Mouse (Mus musculus) gastrocnemius, postnatal 25 days (tissue): ENCODE results near the gene Luc7l3. TPM values are rescaled to one million over a fixed set of nuclear protein-coding genes. Genes with fewer than 3 reads are reported as not detected.
"Not testable (repeated sequence)": the region's sequence is repeated elsewhere in the genome, so short reads cannot be mapped to it uniquely, and the experiment has no call there.

Experiments
- DNase-seq: peaks from one replicate; pipeline ENCODE4 v3.0.0; 2022
- total RNA-seq, 2 experiments: library from RNA; stranded (reverse); gene quantifications; 1 replicate in 1 of 2; 2 replicates in 1 of 2; pipeline ENCODE4 v1.2.3; 2021

The Luc7l3 gene
- total RNA-seq, 2 experiments from 2014 or later, result 33.9 to 36.3 TPM

DNA sequence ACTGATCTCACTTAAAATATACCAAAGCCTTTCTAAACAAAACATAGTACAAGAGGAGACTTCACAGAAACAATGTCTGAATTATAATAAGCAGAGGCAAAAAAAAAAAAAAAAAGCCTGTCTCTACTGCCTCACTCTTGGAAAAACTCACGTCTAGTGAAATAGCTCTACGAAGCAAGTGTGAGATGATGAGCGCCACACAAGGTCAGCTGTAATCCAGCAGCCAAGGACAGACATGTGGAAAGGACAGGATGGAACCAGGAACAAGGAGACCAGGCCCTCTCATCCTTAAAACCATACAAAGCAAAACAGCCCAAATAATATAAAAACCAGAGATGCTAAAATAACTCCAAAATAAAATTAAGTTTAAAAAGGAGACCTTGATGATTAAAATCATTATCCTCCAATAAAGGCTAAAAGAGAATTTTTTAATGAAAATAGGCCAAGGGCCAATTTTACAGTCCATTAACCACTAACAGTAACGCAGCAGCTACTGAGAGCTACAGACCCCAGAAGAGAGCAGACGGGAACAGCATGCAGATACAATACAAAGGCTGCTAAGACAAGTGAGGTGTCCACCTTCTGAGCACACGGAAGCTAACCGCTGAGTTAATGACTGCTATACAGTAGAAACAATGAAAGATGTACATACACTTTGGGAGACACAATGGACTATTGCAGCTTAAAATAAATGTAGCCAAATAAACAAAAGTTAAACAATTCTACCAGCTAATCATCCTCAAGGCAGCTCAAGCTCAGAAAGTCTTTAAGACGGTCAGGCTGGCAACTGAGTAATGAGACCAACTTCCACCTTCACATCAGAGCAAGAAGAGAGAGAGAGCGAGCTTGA lies 26.6 kb downstream of the Luc7l3 start:
- DNase-seq, result no peak

DNA sequence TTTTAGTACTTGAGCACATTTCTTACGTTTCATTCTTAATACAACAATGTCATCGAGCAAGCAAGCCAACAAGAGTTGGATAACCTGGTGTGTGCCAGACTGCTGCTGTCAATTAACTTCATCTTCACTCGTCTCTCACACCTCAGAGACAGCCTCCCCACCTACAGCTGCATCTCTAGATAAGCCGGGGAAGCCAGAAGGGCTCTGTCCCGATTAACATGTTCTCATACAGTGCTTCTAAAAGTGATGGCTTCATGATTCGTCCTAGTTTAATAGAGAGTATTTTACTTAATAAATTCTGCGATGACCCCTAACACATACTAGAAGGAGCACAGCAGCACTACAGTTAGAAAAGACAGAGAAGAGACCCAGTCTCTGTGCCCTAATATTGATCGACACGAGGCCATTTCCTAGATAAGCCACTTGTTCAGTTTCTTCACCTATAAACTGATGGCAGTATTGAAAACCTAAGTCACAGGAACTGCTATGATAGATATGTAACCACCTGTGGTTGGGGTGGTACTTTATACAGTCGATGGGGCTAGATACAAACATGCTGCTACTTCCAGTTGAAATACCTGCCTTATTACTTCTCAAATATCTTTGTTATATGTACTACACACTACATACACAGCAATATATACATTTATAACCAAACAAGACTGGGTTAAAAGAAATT lies 31.6 kb downstream of the Luc7l3 start:
- DNase-seq, result no peak

DNA sequence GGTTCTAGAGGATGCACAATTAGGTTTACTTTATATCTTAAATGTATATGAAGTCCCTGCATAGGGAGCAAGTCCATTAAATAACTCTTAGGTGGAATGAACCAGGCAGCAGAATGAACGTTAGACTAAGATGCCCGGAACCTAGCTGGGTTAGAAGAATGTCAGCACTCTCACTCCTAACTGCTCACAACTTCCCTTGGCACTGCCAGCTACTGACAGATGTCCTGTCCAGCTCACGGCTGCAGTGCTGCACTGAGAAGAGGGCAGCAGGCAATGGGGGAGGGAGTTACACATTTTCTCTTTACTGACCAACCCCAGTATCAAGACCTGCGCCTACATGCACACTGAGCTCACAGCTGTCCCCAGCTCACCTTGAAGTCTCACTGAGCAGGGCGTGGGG lies 34.7 kb downstream of the Luc7l3 start:
- no peak for DNase-seq

DNA sequence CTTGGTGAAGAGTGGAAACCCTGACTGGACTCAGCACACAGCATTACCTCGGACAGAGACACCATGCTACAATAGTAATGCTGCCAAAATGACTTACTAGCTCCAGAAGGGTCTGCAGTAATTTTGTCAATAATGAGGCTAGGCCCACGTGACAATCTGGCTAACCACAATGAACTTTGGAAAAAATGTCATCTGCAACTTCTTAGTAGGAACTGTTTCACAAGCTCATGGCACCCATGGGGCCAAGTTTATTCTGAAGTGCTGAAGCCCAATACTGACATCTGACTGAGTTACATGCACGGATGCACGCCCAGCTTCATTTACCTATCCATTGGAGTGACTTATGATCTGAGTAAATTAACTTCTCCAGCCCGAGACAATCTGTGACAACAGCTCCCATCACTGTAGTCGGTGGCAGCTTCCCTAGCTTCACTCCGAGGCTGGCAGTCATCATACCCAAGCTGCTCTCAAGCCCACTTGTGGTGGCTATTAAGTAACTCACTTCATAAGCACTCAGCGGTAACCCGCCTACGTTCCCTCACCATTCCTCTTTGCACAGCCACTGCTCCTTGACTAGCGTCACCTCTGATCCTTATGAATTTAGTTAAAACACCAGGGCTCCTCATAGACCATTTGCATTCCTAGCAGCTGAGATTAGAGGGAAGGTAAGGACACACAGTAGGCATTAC lies 35.8 kb downstream of the Luc7l3 start:
- no peak for DNase-seq

DNA sequence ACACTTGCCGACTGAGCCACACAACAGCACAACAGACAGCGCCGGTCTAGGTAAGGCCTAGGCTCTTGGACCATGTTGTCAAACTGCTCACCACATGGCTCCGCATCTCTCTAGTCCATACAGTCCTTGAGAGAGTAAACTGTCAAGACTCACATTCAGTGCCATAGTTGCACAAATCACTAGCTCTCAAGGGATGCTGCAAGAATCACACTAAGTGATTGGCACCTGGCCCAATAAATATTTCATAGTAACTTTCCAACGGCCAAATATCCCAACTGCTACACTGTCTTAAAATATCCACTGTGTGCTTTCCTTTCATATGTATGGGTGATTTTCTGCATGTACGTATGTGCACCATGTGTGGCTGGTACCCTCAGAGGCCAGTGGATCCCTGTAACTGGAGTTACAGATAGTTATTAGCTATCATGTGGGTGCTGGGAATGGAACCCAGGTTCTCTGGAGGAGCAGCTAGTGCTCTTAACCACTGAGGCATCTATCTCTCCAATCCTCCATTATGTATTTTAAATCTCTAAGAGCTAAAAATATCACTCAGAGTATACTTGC lies 38.2 kb downstream of the Luc7l3 start:
- DNase-seq, result no peak

DNA sequence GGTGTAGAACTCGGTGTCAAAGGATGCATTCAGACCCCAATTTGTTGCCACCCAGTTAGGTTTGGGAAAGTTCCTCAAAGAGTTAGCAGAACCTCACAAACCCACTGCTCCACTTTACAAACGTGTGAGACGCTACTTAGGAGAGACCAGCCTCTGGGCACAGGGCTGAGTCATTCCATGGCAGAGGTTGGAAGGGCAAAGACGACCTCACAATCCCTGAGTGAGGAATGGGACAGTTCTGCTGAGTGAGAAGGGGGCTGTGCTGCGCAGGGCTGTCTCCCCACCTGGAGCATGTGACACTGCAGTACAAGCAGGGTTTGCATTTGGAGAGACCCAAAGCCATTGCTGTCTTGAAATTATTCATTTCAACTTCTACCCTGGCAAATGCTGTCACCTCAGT lies 39.5 kb downstream of the Luc7l3 start:
- DNase-seq, result no peak

DNA sequence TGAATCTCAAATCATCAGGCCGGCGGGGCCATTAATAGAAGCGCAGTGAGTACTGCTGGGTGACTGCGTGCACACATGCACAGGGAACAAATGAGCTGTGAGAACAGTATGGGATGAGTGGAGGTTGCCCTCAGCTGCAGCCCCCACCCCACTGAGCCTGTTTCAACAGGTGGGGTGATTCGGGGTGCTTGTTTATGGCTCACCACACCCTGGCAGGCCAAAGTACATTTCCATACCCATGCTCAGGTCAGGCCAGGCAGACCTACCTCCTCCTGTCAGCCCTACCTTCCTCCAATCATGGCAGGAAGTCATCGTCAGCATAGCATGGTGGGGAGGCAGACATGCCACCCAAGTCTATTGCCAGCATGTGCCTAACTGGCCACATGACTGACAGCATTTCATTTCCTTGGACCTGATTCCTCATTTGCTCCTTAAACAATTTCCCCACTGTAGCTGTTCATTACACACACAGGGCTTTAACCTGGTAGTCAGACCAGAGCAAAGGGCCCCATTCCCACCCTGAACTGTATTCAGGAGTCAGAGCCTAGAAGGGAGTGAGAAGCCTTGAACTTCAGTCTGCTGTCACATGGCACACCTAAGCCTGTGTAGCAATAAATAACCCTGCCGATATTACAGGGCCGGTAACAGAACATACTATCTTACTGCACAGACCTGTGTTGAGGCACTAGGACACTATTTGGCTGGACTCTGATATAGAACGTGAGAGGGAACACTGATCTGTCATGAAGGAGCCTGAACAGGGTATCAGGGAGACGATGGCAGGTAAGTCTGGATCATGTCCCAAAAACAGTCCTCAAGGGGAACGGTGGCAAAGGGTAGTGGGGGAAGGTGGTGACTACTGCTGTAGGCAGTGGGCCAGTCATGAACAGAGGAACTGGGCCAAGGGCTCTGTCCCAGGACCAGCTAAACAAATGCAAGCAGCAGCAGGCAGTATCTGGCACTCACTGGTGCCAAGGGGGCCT lies 40.3 kb downstream of the Luc7l3 start, which contains the start of gene Gm21885:
TSS of gene Gm21885 (plus strand) at position 675 of the 983 bp plus-strand sequence.
- no peak for DNase-seq

DNA sequence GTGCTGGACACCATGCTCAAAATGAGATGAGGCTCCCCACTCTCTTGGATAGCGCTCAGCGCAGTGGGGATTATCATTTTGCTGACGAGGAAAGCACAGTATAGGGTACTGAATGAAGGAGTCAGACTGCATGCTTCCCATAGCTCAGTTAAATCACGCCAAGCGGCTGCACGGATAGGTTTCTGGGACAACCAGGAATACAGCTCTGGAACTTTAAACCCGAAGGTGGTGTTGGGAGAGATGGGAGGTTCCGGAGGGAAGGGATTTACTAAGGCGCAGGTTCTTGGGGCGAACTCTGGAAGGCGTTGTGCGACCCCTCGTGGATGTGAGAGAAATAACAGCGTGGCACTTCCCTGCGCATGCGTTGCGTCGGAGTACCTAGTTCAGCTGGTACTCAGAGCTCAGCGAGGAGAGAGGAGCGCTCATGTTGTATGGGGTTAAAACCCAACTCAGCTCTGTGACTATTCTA lies 44.9 kb downstream of the Luc7l3 start:
- DNase-seq, result peak; percentile 82

DNA sequence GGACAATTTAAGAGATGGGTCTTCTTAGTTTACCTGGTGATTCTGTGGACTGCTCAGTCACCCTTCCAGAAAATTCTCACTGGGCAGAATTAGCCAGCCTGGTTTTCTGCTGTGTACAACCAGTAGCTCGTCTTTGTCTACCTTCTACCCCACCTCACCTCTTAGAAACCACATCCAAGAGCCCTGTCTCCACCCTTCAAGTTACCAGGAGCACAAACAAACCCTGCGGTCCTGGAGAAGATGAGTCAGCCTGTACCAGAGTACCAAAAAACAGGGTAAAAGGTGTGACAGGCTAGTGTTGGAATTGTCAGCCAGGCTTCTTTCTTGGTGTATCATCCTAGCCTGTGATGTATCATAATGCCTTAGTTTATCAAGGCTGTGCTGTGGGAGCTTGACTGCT lies 46.1 kb downstream of the Luc7l3 start:
- no peak for DNase-seq

DNA sequence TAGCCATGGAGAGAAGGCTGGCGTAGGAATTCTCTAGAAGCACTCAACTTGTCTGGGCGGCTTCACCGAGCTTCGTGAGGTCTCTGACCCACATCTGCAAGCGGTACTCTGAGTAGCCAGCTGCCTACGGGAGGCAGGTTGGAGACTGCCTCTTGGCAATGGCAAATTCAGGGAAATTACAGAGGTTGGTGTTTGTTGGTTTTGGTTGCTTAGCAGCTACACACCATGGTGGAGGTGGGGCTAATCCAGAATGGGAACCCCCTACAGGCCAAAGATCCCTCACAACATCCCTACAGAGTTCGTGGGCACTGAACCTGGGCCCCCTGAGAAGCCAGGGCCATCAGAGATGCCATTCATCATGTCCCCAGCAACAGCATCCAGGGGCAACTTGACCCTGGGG lies 46.6 kb downstream of the Luc7l3 start:
- DNase-seq, result no peak

DNA sequence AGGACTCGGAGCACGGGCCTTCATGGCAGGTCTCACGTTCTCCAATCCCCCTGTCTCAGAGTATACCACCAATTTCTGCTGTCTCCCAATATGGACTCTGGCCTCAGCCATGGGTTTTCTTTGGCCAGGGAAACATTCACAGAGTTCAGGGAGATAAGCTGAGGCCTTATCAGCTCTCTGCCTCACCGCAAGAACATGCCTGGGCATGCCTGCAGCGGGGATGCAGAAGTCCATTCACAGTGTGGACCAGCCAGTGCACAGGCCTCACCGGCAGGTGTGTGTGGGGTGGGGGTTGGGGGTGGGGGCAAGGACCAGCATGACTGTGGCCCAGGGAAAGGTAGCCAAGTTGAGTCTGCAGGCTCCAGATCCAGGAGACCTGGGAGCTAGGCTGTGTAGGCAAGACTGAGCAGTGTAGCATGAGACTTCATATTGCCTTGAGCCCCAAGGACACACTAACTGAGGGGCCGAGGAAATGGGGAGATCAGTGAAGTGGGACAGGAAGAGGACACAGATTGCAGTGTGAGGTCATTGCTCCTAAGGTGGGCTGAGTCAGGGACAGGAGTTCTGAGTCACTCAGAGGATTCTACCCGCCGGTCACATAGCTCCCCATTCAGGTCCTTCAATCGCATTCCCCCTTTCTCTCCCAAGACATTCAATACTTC lies 47.5 kb downstream of the Luc7l3 start:
- no peak for DNase-seq

DNA sequence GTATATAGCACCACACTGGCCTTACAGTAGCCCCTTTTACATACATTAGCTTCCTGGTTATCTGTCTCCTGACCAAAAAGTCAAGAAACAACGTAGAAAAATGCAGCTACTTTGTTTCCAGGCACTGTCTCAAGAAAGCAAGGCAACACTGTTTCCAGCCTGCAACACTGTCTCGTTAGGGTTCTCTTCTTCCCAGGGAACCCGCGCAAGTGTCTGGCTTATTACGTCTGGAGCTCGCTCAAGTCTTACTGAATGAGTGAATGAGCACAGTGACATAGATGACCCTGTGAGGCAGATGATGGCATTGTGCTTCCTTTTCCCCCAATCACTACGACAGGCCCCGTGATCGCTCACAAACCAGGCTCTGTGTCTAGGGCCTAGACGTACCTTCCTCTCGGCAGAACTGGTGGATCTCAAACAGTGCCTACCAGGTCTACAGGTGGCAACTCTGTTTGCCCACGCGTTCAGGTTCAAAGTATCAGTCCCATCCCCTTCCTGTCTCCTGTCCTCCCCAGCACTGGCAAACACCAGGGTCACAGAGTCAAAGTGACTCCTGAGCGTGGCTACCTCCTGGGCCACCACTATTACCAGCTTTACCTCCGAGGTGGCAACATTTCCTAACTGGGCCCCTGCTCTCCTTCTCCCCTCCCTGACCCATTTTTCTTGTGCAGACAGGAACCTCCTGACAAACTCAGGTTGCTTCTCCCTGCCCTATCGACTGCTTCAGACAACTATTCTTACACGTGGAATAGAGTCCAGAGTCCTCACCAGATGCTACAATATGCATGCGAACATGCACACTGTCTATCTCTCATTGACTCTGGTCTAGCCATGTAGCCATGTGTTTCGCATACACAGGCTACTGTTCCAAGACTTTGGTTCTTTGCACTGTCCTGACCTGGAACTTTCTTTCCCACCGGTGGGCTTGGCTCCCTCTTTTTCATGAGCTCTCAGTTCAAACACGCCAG lies 48.5 kb downstream of the Luc7l3 start:
- DNase-seq, result no peak

DNA sequence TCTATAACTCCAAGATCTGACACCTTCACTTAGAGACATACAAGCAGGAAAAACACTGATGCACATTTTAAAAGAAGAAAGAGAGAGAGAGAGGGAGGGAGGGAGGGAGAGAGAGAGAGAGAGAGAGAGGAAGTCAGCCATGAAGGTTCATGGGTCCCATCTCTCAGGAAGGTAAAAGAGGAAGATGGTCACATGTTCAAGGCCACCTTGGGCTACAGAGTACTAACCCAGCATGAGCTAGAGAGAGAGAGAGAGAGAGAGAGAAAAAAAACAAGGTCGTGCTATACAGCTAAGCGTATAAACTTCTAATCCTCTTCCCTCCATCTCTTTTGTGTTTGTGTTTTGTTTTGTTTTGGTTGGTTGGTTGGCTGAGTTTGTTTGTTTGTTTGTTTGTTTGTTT lies 50.8 kb downstream of the Luc7l3 start:
- DNase-seq, result no peak

DNA sequence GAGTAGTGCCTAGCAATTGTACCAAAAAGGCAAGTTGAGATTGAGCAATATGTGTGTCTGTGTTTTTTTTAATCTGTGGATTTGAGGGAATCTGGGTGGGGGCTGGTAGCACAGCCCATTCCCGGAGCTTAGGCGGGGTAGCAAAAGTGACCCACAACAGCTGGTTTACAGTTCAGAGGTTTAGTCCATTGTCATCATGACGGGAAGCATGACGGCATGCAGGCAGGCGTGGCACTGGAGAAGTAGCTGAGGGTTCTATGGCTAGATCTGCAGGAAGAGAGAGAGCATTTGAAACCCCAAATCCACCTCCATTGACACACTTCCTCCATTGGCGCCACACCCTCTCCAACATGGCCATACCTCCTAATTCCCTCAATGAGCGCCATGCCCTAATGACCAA lies 51.9 kb downstream of the Luc7l3 start:
- no peak for DNase-seq

DNA sequence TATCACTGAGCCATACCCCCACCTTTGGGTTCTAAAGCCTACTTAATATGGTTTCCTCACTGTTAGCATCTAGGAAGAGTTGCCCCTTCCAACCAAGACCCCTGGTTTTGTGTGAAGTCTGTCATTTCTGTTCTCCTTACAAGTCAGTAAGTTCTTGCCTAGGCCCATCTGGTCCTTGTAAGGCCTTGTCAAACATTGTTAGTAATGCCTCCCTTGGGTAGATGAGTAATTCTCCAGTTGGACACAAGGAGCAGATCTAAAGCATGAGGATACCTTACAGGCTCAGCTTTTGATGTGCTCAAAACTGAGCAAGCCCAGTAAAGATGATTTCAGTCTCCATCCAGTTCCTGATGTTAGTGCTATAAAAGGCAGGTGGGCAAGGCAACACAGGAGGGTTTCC lies 53.0 kb downstream of the Luc7l3 start:
- no peak for DNase-seq

DNA sequence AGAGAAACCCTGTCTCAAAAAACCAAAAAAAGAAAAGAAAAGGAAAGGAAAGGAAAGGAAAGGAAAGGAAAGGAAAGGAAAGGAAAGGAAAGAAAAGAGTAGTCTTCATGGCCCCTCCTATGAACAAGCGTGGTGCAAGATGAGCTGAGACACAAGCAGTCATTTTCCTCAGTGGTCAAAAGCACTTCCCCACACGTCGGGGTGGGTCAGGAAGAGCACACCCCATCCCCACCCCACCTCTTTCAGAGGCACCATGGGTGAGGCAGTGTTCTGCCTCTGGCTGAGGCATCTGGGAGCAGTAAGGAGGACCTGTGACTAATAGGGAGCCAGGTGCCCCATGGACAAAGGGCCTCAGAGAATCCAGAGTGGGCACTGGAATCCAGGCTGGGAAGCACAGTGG lies 55.6 kb downstream of the Luc7l3 start:
- not testable (repeated sequence) for DNase-seq

DNA sequence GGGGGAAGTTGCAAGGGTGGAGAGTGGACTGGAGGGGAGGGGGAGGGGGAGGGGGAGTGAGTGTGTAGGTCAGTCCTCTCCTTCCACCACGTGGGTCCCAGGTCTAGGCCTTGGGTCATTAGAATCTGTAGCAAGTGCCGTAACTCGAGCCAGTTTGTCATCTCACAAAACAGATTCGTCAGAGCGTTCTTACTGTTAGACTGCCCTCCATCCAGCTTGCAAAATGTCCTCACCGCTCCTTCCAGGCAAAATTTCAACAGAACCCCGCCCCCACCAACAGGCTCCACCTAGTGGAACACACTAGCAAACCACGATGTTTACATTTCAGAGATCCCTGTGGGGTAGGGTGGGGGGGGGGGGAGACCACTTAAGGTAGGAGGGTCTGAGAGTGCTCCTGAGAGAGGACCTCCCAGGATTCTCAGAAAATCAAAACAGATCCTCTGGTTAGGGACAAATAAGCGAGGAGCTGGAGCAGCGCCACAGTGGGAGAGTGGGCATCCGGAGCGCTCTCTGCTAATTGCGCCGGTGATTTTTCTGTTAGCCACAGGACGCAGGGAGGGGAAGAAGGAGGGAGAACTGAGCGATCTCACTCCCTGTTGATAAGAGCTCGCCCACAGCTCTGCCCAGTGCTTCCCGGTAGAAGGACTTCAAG lies 56.5 kb downstream of the Luc7l3 start:
- peak; percentile 34 for DNase-seq

DNA sequence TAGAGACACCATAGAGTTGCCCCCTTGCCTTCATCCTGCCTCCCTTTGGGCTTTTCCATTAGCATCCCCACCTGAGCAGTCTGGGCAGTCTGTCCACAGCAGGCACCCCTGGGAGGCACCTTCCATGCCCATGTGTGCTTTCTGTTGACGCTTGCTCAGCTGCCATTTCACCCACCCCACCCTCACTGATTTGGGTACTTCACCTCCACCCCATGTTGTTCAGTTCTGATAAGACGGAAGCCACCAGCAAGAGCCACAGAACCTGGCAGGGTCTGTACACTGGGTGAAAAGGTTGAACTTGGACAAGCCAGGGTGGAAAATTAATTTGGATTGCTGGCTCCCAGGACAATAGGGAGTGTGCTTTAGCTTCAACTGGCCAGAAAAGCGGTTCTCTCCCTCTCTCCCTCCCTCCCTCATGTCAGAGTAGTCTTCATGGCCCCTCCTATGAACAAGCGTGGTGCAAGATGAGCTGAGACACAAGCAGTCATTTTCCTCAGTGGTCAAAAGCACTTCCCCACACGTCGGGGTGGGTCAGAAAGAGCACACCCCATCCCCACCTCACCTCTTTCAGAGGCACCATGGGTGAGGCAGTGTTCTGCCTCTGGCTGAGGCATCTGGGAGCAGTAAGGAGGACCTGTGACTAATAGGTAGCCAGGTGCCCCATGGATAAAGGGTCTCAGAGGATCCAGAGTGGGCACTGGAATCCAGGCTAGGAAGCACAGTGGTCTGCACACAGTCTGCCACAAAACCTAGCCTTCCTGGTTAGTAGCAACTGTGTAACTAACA lies 60.0 kb downstream of the Luc7l3 start:
- DNase-seq, result no peak
